Comparison of ENCODE assay signal across 8 mouse cellular contexts in genomic region chr2:167605178-167605794, GRCm38 (mm10). TPM values are rescaled to one million over a fixed set of nuclear protein-coding genes. Genes with fewer than 3 reads are reported as not detected.
DNase-seq lines count a peak whose midpoint lies in the region; ATAC-seq and TF ChIP-seq lines count a peak whose summit lies in the region.

No protein-coding gene starts in this region.

- DNase-seq in cerebellum, adult 11 months, result peak; percentile 70
- peak; percentile 91 to 96 for DNase-seq in heart, postnatal 36 days
- peak; percentile 71 to 89 for DNase-seq in layer of hippocampus, adult 18-20 months (ENCODE audit: low spot score in 2 of 2)
- peak; percentile 88 to 92 for DNase-seq in lung, adult 18-20 months
- DNase-seq in thymus, adult 18-20 months, result peak; percentile 64 to 71

- H3K27me3 ChIP-seq in E14TG2a.4 (ENCODE audit: insufficient read depth, low read length), result peaks cover 47% of the 10 kb centered on the region
- no peaks in the 10 kb centered on the region for H3K27me3 ChIP-seq in forebrain, embryonic 16.5 days (replicated peaks; ENCODE audit: control insufficient read depth, insufficient read depth, low read length)

- H3K4me1 ChIP-seq in E14TG2a.4 (replicated peaks; ENCODE audit: low read depth, low read length), result peaks cover 33% of the 10 kb centered on the region
- H3K4me1 ChIP-seq in forebrain, embryonic 16.5 days (replicated peaks; ENCODE audit: control insufficient read depth, insufficient read depth, low read length), result peaks cover 2% of the 10 kb centered on the region; the same call in 1 of the 2 replicates
- 0 out of 2 replicates have a peak, but pooled peaks cover 2% of the 10 kb centered on the region for H3K4me1 ChIP-seq in olfactory bulb, adult 2 months (ENCODE audit: control insufficient read depth, insufficient read depth, low read length)

- no peak overlapping the region for H3K4me3 ChIP-seq in E14TG2a.4 (replicated peaks; ENCODE audit: low read length)
- H3K4me3 ChIP-seq in forebrain, embryonic 16.5 days (replicated peaks; ENCODE audit: low read length), result no peak overlapping the region
- no peak overlapping the region for H3K4me3 ChIP-seq in olfactory bulb, adult 2 months (ENCODE audit: insufficient read depth, low read depth, low read length)

- ATAC-seq in forebrain, embryonic 16.5 days, result peak; percentile 67

- intact Hi-C loops in heart, postnatal 36 days (cut with DNase I), result loop anchor here (1.0 kb wide), 2 partner anchors 68 to 73 kb away; no protein-coding TSS in a partner anchor

- peak; percentile 78 for TF ChIP-seq CTCF in E14TG2a.4 (conservative IDR thresholded peaks at IDR 0.05; ENCODE audit: low read length)
- peak; percentile 90 for TF ChIP-seq CTCF in olfactory bulb, adult 2 months (IDR thresholded peaks at IDR 0.05; ENCODE audit: insufficient read depth, low read depth, low read length)

- H3K4me2 ChIP-seq in forebrain, embryonic 16.5 days (ENCODE audit: low read length), result no peak overlapping the region

- WGBS in forebrain, embryonic 16.5 days, result 26% methylated on average over 11 of the region's 11 CpGs
- 38% methylated on average over 11 of the region's 11 CpGs for WGBS in olfactory bulb, adult 2 months

- peaks cover 28% of the 10 kb centered on the region for H3K36me3 ChIP-seq in E14TG2a.4 (ENCODE audit: insufficient read depth, low read length)
- H3K36me3 ChIP-seq in forebrain, embryonic 16.5 days (ENCODE audit: control insufficient read depth, insufficient read depth), result peaks cover 7% of the 10 kb centered on the region; the same call in 1 of the 2 replicates

- no peaks in the 10 kb centered on the region for H3K9me3 ChIP-seq in E14TG2a.4 (ENCODE audit: low read length)
- no peaks in the 10 kb centered on the region for H3K9me3 ChIP-seq in forebrain, embryonic 16.5 days (ENCODE audit: control insufficient read depth, low read length)

- H3K27ac ChIP-seq in forebrain, embryonic 16.5 days (ENCODE audit: low read length), result no peak overlapping the region
- no peak overlapping the region for H3K27ac ChIP-seq in olfactory bulb, adult 2 months (ENCODE audit: insufficient read depth, low read depth, low read length)

- H3K9ac ChIP-seq in forebrain, embryonic 16.5 days (replicated peaks; ENCODE audit: low read depth, low read length), result no peak overlapping the region

- TF ChIP-seq POLR2A in olfactory bulb, adult 2 months (IDR thresholded peaks at IDR 0.05; ENCODE audit: insufficient read depth, low read depth, low read length), result no peak

RNA-seq across cellular contexts. Expression of gene Ube2v1, which starts 26.6 kb away (rescaled TPM):
- polyA plus RNA-seq in forebrain, embryonic 16.5 days (2015; fragmentation: Nextera tagmentation; extraction: Ambion mirVana), result 273 and 281 TPM in 2 replicates
- total RNA-seq in heart, postnatal 36 days (2021), result 100 to 1,000 TPM; 111 to 114 TPM
- total RNA-seq in layer of hippocampus, adult 18-20 months (2021), result 100 to 1,000 TPM; 235 to 247 TPM
- polyA plus RNA-seq in olfactory bulb, adult 2 months (2012; ENCODE audit: insufficient read depth, insufficient read length, low replicate concordance, missing spikeins), result not detected in 2 replicates

RNA-seq across cellular contexts. Expression of gene Gm20431, which starts 56.0 kb away (rescaled TPM):
- 8.2 and 11.7 TPM in 2 replicates for polyA plus RNA-seq in forebrain, embryonic 16.5 days (2015; fragmentation: Nextera tagmentation; extraction: Ambion mirVana)
- total RNA-seq in heart, postnatal 36 days (2021), result 10 to 100 TPM; 14.0 to 20.7 TPM
- 10 to 100 TPM; 36.7 to 39.9 TPM for total RNA-seq in layer of hippocampus, adult 18-20 months (2021)
- not detected in 2 replicates for polyA plus RNA-seq in olfactory bulb, adult 2 months (2012; ENCODE audit: insufficient read depth, insufficient read length, low replicate concordance, missing spikeins)
